Mouse (Mus musculus) C2C12 (cell line): Measurements from ENCODE around the gene Lonp2.

ENCODE experiments used
- CEBPB ChIP-seq: IDR thresholded peaks from one replicate; pipeline ENCODE4 v1.6.1; 2011; ENCODE audit warnings: low read depth, mild to moderate bottlenecking, control low read depth, moderate library complexity
- CTCF ChIP-seq: IDR thresholded peaks from one replicate; pipeline ENCODE4 v1.5.1; 2011; ENCODE audit not compliant: control insufficient read depth, insufficient read depth, insufficient read length
- FOSL1 ChIP-seq: IDR thresholded peaks from one replicate; pipeline ENCODE4 v1.8.0; 2011; ENCODE audit warnings: mild to moderate bottlenecking, low read length; ENCODE audit not compliant: poor library complexity, insufficient read depth, severe bottlenecking
- MAX ChIP-seq: IDR thresholded peaks from one replicate; pipeline ENCODE4 v1.6.1; 2011; ENCODE audit warnings: mild to moderate bottlenecking, control low read depth
- MYOD1 ChIP-seq: IDR thresholded peaks from one replicate; pipeline ENCODE4 v1.6.1; 2011; ENCODE audit warnings: low read depth; ENCODE audit not compliant: control insufficient read depth, insufficient read length
- USF1 ChIP-seq: IDR thresholded peaks from one replicate; pipeline ENCODE4 v1.6.1; 2011; ENCODE audit warnings: low read depth, mild to moderate bottlenecking, control low read depth, moderate library complexity

DNA sequence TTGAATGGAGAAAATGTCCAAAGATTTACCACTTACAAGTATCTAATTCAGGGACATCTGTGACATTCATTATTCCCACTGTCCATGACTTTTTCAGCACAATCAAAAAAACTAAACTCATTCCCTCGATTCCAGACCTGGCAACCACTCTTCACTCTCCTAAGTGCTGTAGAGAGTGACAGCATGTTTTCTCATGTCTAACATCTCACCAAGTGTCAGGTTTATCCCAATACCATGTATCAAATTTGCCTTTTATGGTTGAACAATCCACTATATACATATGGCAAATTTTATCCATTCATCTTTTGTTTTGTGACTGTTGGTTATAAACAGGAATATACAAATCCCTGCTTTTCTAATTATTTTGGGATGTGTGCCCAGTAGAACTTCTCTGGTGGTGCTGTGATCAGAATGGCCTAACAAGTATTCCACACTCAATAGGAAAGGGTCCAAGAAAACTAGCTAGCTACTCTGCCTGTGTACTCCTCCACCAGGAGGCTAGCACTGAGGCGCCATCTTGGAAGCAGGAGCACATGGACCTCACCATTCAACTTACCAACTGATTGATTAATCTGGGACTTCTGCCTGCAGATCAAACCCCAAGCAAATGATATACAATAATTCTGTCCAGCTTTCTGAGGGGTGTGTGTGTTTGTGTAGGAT is 94.6 kb downstream of the Lonp2 start:
- TF ChIP-seq CTCF, result no peak
- TF ChIP-seq MYOD1, result no peak
- no peak for TF ChIP-seq CEBPB
- no peak for TF ChIP-seq MAX
- no peak for TF ChIP-seq USF1
- TF ChIP-seq FOSL1, result no peak
